Mouse (Mus musculus): ENCODE measurements around the gene Map3k4. TPM values are rescaled to one million over a fixed set of nuclear protein-coding genes. Genes with fewer than 3 reads are reported as not detected.
A peak's percentile ranks its signal among the peaks of the same experiment; 100 is the strongest.
"Not testable (repeated sequence)": the region's sequence is repeated elsewhere in the genome, so short reads cannot be mapped to it uniquely, and the experiment has no call there.

Map3k4 gene
- total and polyA plus RNA-seq, 2 experiments from 2014 or later: 37.1 to 47.9 TPM

- Histone ChIP-seq H3K4me2 (ENCODE audit: low read depth, low read length, poor library complexity, severe bottlenecking) (no peak overlapping the region), H3K9ac (replicated peaks; ENCODE audit: low read length, poor library complexity, severe bottlenecking) (no peak overlapping the region), H3K4me1 (ENCODE audit: insufficient read depth, low read length) (peaks cover 11% of the 10 kb centered on the region; the same call in 1 of the 2 replicates), H3K36me3 (ENCODE audit: insufficient read depth, low read length) (no peaks in the 10 kb centered on the region), H3K27ac (ENCODE audit: low read depth, low read length) (0 out of 2 replicates have a peak overlapping the region, but pooled peaks have one; percentile 6), H3K27me3 (ENCODE audit: insufficient read depth, low read length) (no peaks in the 10 kb centered on the region), H3K4me3 (ENCODE audit: low read depth, low read length) (no peak overlapping the region), H3K9me3 (ENCODE audit: low read length) (no peaks in the 10 kb centered on the region)
- ATAC-seq (ENCODE audit: low FRiP score) (no peak), DNase-seq (ENCODE audit: low spot score) (peak; percentile 44)
- 60% methylated on average over 14 of the region's 14 CpGs for WGBS
- TF ChIP-seq CTCF (IDR thresholded peaks at IDR 0.05): no peak
Observed at GRCm38 (mm10) chr17:12300127-12300675, 18.4 kb downstream of the Map3k4 start.

GRCm38 (mm10) chr17:12299371-12299770, 19.2 kb downstream of the Map3k4 start:
- H3K9ac ChIP-seq (replicated peaks; ENCODE audit: low read length, poor library complexity, severe bottlenecking): no peak overlapping the region
- H3K36me3 ChIP-seq (ENCODE audit: insufficient read depth, low read length): no peaks in the 10 kb centered on the region
- no peaks in the 10 kb centered on the region for H3K27me3 ChIP-seq (ENCODE audit: insufficient read depth, low read length)
- no peak overlapping the region for H3K27ac ChIP-seq (ENCODE audit: low read depth, low read length)
- 85% methylated on average over 7 of the region's 7 CpGs for WGBS
- no peak overlapping the region for H3K4me3 ChIP-seq (ENCODE audit: low read depth, low read length)
- H3K9me3 ChIP-seq (ENCODE audit: low read length): no peaks in the 10 kb centered on the region
- DNase-seq (ENCODE audit: low spot score) (no peak), ATAC-seq (ENCODE audit: low FRiP score) (no peak)
- peaks cover 11% of the 10 kb centered on the region; the same call in 1 of the 2 replicates for H3K4me1 ChIP-seq (ENCODE audit: insufficient read depth, low read length)
- H3K4me2 ChIP-seq (ENCODE audit: low read depth, low read length, poor library complexity, severe bottlenecking): no peak overlapping the region
- TF ChIP-seq CTCF (IDR thresholded peaks at IDR 0.05): no peak

- ATAC-seq (ENCODE audit: low FRiP score): no peak
- 76% methylated on average over 4 of the region's 4 CpGs for WGBS
- Histone ChIP-seq H3K4me2 (ENCODE audit: low read depth, low read length, poor library complexity, severe bottlenecking) (no peak overlapping the region), H3K27ac (ENCODE audit: low read depth, low read length) (no peak overlapping the region), H3K27me3 (ENCODE audit: insufficient read depth, low read length) (no peaks in the 10 kb centered on the region), H3K9ac (replicated peaks; ENCODE audit: low read length, poor library complexity, severe bottlenecking) (no peak overlapping the region), H3K9me3 (ENCODE audit: low read length) (no peaks in the 10 kb centered on the region), H3K36me3 (ENCODE audit: insufficient read depth, low read length) (no peaks in the 10 kb centered on the region), H3K4me3 (ENCODE audit: low read depth, low read length) (no peak overlapping the region), H3K4me1 (ENCODE audit: insufficient read depth, low read length) (peaks cover 11% of the 10 kb centered on the region; the same call in 1 of the 2 replicates)
- no peak for DNase-seq (ENCODE audit: low spot score)
- TF ChIP-seq CTCF (IDR thresholded peaks at IDR 0.05): no peak
Observed at GRCm38 (mm10) chr17:12297978-12298377, 20.6 kb downstream of the Map3k4 start.

GRCm38 (mm10) chr17:12297292-12297691, 21.3 kb downstream of the Map3k4 start:
- Histone ChIP-seq H3K9ac (replicated peaks; ENCODE audit: low read length, poor library complexity, severe bottlenecking) (no peak overlapping the region), H3K9me3 (ENCODE audit: low read length) (no peaks in the 10 kb centered on the region), H3K27ac (ENCODE audit: low read depth, low read length) (no peak overlapping the region), H3K4me1 (ENCODE audit: insufficient read depth, low read length) (peaks cover 11% of the 10 kb centered on the region; the same call in 1 of the 2 replicates), H3K4me3 (ENCODE audit: low read depth, low read length) (no peak overlapping the region), H3K4me2 (ENCODE audit: low read depth, low read length, poor library complexity, severe bottlenecking) (no peak overlapping the region), H3K36me3 (ENCODE audit: insufficient read depth, low read length) (no peaks in the 10 kb centered on the region), H3K27me3 (ENCODE audit: insufficient read depth, low read length) (no peaks in the 10 kb centered on the region)
- WGBS: 75% methylated on average over 7 of the region's 7 CpGs
- ATAC-seq (ENCODE audit: low FRiP score): no peak
- DNase-seq (ENCODE audit: low spot score): no peak
- TF ChIP-seq CTCF (IDR thresholded peaks at IDR 0.05): no peak

- not testable (repeated sequence) for H3K27ac ChIP-seq (ENCODE audit: low read depth, low read length); H3K36me3 ChIP-seq (ENCODE audit: insufficient read depth, low read length); H3K9me3 ChIP-seq (ENCODE audit: low read length); H3K9ac ChIP-seq (replicated peaks; ENCODE audit: low read length, poor library complexity, severe bottlenecking); H3K27me3 ChIP-seq (ENCODE audit: insufficient read depth, low read length); H3K4me2 ChIP-seq (ENCODE audit: low read depth, low read length, poor library complexity, severe bottlenecking); H3K4me3 ChIP-seq (ENCODE audit: low read depth, low read length); DNase-seq (ENCODE audit: low spot score); ATAC-seq (ENCODE audit: low FRiP score)
- H3K4me1 ChIP-seq (ENCODE audit: insufficient read depth, low read length): peaks cover 15% of the 10 kb centered on the region; the same call in 1 of the 2 replicates
- 89% methylated on average over 5 of the region's 5 CpGs for WGBS
Observed at GRCm38 (mm10) chr17:12295926-12296325, 22.7 kb downstream of the Map3k4 start.

- ATAC-seq (ENCODE audit: low FRiP score) (no peak), DNase-seq (ENCODE audit: low spot score) (no peak)
- WGBS: 91% methylated on average over 7 of the region's 7 CpGs
- no peak for TF ChIP-seq CTCF (IDR thresholded peaks at IDR 0.05)
- no peak overlapping the region for H3K4me2 ChIP-seq (ENCODE audit: low read depth, low read length, poor library complexity, severe bottlenecking)
- H3K9me3 ChIP-seq (ENCODE audit: low read length): no peaks in the 10 kb centered on the region
- peaks cover 13% of the 10 kb centered on the region; the same call in 1 of the 2 replicates for H3K4me1 ChIP-seq (ENCODE audit: insufficient read depth, low read length)
- H3K27ac ChIP-seq (ENCODE audit: low read depth, low read length): no peak overlapping the region
- H3K9ac ChIP-seq (replicated peaks; ENCODE audit: low read length, poor library complexity, severe bottlenecking): no peak overlapping the region
- no peak overlapping the region for H3K4me3 ChIP-seq (ENCODE audit: low read depth, low read length)
- no peaks in the 10 kb centered on the region for H3K27me3 ChIP-seq (ENCODE audit: insufficient read depth, low read length)
- no peaks in the 10 kb centered on the region for H3K36me3 ChIP-seq (ENCODE audit: insufficient read depth, low read length)
Observed at GRCm38 (mm10) chr17:12294424-12294823, 24.2 kb downstream of the Map3k4 start.

All from midbrain, postnatal 0 days (tissue).